ENCODE assay signal across 8 mouse cellular contexts in genomic region chr19:4162646-4163542, GRCm38 (mm10). TPM values are rescaled to one million over a fixed set of nuclear protein-coding genes. Genes with fewer than 3 reads are reported as not detected.
DNase-seq lines count a peak whose midpoint lies in the region; ATAC-seq and TF ChIP-seq lines count a peak whose summit lies in the region.

TSS of gene Rps6kb2 (minus strand) at chr19:4163354.

- H3K27me3 ChIP-seq in MEL (ENCODE audit: control insufficient read depth in 1 of 2, insufficient read depth in 2 of 2, low read length in 2 of 2): no peaks in the 10 kb centered on the region
- no peaks in the 10 kb centered on the region for H3K27me3 ChIP-seq in cerebellum, adult 2 months (ENCODE audit: control insufficient read depth, insufficient read depth, low read length)
- H3K27me3 ChIP-seq in lung, embryonic 16.5 days (ENCODE audit: control insufficient read depth, insufficient read depth, low read depth, low read length): no peaks in the 10 kb centered on the region

- peak; percentile 85 to 87 for ATAC-seq in hematopoietic stem cell, adult 5-6 weeks (replicated peaks in 1 of 2; ENCODE audit: insufficient read depth in 1 of 2, low FRiP score in 2 of 2, low TSS enrichment in 1 of 2, low read depth in 1 of 2, poor library complexity in 2 of 2, severe bottlenecking in 2 of 2)
- peak; percentile 93 for ATAC-seq in lung, embryonic 16.5 days (ENCODE audit: low read depth)

- H3K4me3 ChIP-seq in MEL (ENCODE audit: control insufficient read depth in 1 of 2, insufficient read depth in 1 of 2, low read depth in 2 of 2, low read length in 2 of 2): peak within 1 kb of the TSS; percentile 85 to 87
- peak within 1 kb of the TSS; percentile 75 for H3K4me3 ChIP-seq in cerebellum, adult 2 months (replicated peaks; ENCODE audit: insufficient read depth, low read depth, low read length)
- H3K4me3 ChIP-seq in lung, embryonic 16.5 days (ENCODE audit: low read length): peak within 1 kb of the TSS; percentile 84

- H3K79me2 ChIP-seq in MEL (ENCODE audit: control insufficient read depth, insufficient read depth, low read length, poor library complexity): peaks cover 4% of the 10 kb centered on the region

- peak within 1 kb of the TSS; percentile 50 for H3K27ac ChIP-seq in MEL (ENCODE audit: control insufficient read depth, low read depth, low read length)
- peak within 1 kb of the TSS; percentile 59 for H3K27ac ChIP-seq in cerebellum, adult 2 months (ENCODE audit: insufficient read depth, low read length)
- peak within 1 kb of the TSS; percentile 69 for H3K27ac ChIP-seq in lung, embryonic 16.5 days (ENCODE audit: low read length)

- no peak for TF ChIP-seq CTCF in MEL (IDR thresholded peaks at IDR 0.05 in 2 of 3, conservative IDR thresholded peaks at IDR 0.05 in 1 of 3; ENCODE audit: control insufficient read depth in 1 of 3, insufficient read depth in 1 of 3, low read depth in 2 of 3, low read length in 3 of 3, poor library complexity in 1 of 3, severe bottlenecking in 1 of 3)
- no peak for TF ChIP-seq CTCF in cerebellum, adult 2 months (IDR thresholded peaks at IDR 0.05; ENCODE audit: borderline replicate concordance, insufficient read depth, low read depth, low read length)

- peaks cover 0 to 10% of the 10 kb centered on the region in 2 experiments; a peak in 3 of 4 replicates for H3K36me3 ChIP-seq in MEL (ENCODE audit: control insufficient read depth in 1 of 2, insufficient read depth in 2 of 2, low read length in 2 of 2)
- H3K36me3 ChIP-seq in lung, embryonic 16.5 days (ENCODE audit: control insufficient read depth, insufficient read depth, low read length): peaks cover 18% of the 10 kb centered on the region

- peaks cover 2 to 20% of the 10 kb centered on the region in 2 experiments for H3K4me1 ChIP-seq in MEL (ENCODE audit: control insufficient read depth in 1 of 2, insufficient read depth in 2 of 2, low read length in 2 of 2)
- 0 out of 2 replicates have a peak, but pooled peaks cover 3% of the 10 kb centered on the region for H3K4me1 ChIP-seq in cerebellum, adult 2 months (ENCODE audit: control insufficient read depth, insufficient read depth, low read length)
- H3K4me1 ChIP-seq in lung, embryonic 16.5 days (replicated peaks; ENCODE audit: control insufficient read depth, insufficient read depth, low read length): peaks cover 12% of the 10 kb centered on the region

- TF ChIP-seq EP300 in MEL (IDR thresholded peaks at IDR 0.05; ENCODE audit: low read depth in 1 of 2, low read length in 2 of 2): no peak

- peak within 1 kb of the TSS; percentile 89 for H3K9ac ChIP-seq in MEL (ENCODE audit: control insufficient read depth, low read depth, low read length, poor library complexity, severe bottlenecking)
- H3K9ac ChIP-seq in lung, embryonic 16.5 days (ENCODE audit: low read length): peak within 1 kb of the TSS; percentile 89

- peak within 1 kb of the TSS; percentile 99 for H3K4me2 ChIP-seq in lung, embryonic 16.5 days (ENCODE audit: low read depth, low read length)

- no peak for TF ChIP-seq RAD21 in MEL (IDR thresholded peaks at IDR 0.05; ENCODE audit: low read depth, low read length)

- 6% methylated on average over 42 of the region's 42 CpGs for WGBS in cerebellum, adult 2 months
- WGBS in lung, embryonic 16.5 days: 5% methylated on average over 40 of the region's 42 CpGs

- DNase-seq in MEL (ENCODE audit: low read depth, low spot score): peak; percentile 97
- peak; percentile 97 for DNase-seq in cerebellum, adult 2 months
- peak; percentile 94 for DNase-seq in forelimb bud, embryonic 11.5 days (ENCODE audit: low read depth, low spot score)
- DNase-seq in layer of hippocampus, adult 9-10 months (ENCODE audit: low spot score): peak; percentile 96
- DNase-seq in ovary, postnatal 10 days (ENCODE audit: low spot score): peak; percentile 91
- peak; percentile 88 to 92 for DNase-seq in thymus, postnatal 10 days (ENCODE audit: low spot score in 2 of 2)

- H3K9me3 ChIP-seq in MEL (replicated peaks; ENCODE audit: insufficient read depth, low read length): no peaks in the 10 kb centered on the region
- no peaks in the 10 kb centered on the region for H3K9me3 ChIP-seq in lung, embryonic 16.5 days (ENCODE audit: control insufficient read depth, low read length)

- peak in 1 of 2 experiments; percentile 80; a peak in 2 of 4 replicates for TF ChIP-seq POLR2A in MEL (IDR thresholded peaks at IDR 0.05; ENCODE audit: control insufficient read depth in 1 of 2, insufficient read depth in 1 of 2, low read depth in 1 of 2, low read length in 2 of 2, poor library complexity in 1 of 2)
- peak; percentile 71; the same call in 1 of the 2 replicates for TF ChIP-seq POLR2A in cerebellum, adult 2 months (IDR thresholded peaks at IDR 0.05; ENCODE audit: borderline replicate concordance, insufficient read depth, low read length)

TF ChIP-seq in MEL, 35 proteins besides CTCF, POLR2A, EP300 and RAD21:
- TF ChIP-seq ETS1 (IDR thresholded peaks at IDR 0.05; ENCODE audit: low read depth, low read length) (peak; percentile 56; the same call in 1 of the 2 replicates), USF2 (IDR thresholded peaks at IDR 0.05; ENCODE audit: borderline replicate concordance in 1 of 2, insufficient read depth in 1 of 2, low read depth in 1 of 2, low read length in 2 of 2) (no peak), CHD2 (IDR thresholded peaks at IDR 0.05; ENCODE audit: low read length) (no peak), TBP (IDR thresholded peaks at IDR 0.05; ENCODE audit: low read depth, low read length) (peak; percentile 76), KAT2A (conservative IDR thresholded peaks at IDR 0.05; ENCODE audit: low read depth, low read length) (peak; percentile 92), POLR2AphosphoS2 (IDR thresholded peaks at IDR 0.05; ENCODE audit: low read length) (no peak; the same call in 1 of the 2 replicates), HCFC1 (IDR thresholded peaks at IDR 0.05; ENCODE audit: low read depth, low read length) (peak; percentile 100), ZMIZ1 (IDR thresholded peaks at IDR 0.05; ENCODE audit: low read depth, low read length) (0 out of 2 replicates have a peak, but pooled peaks have one; percentile 27), ZC3H11A (IDR thresholded peaks at IDR 0.05; ENCODE audit: low read depth, low read length) (0 out of 2 replicates have a peak, but pooled peaks have one; percentile 27), MXI1 (IDR thresholded peaks at IDR 0.05; ENCODE audit: low read depth, low read length) (peak; percentile 88), TCF12 (IDR thresholded peaks at IDR 0.05; ENCODE audit: low read depth, low read length) (peak; percentile 64; the same call in 1 of the 2 replicates), MYC (IDR thresholded peaks at IDR 0.05; ENCODE audit: low read depth, low read length) (0 out of 2 replicates have a peak, but pooled peaks have one; percentile 68), ELF1 (IDR thresholded peaks at IDR 0.05; ENCODE audit: low read depth, low read length) (peak; percentile 64), NRF1 (IDR thresholded peaks at IDR 0.05; ENCODE audit: insufficient read depth, low read depth, low read length, poor library complexity, severe bottlenecking) (peak; percentile 42; the same call in 1 of the 2 replicates), ZNF384 (IDR thresholded peaks at IDR 0.05; ENCODE audit: low read depth, low read length) (no peak), RCOR1 (IDR thresholded peaks at IDR 0.05; ENCODE audit: low read depth, low read length) (no peak), NELFE (IDR thresholded peaks at IDR 0.05; ENCODE audit: low read depth, low read length) (peak; percentile 61), USF1 (IDR thresholded peaks at IDR 0.05; ENCODE audit: low read depth, low read length) (0 out of 2 replicates have a peak, but pooled peaks have one; percentile 32), SIN3A (IDR thresholded peaks at IDR 0.05; ENCODE audit: low read length) (peak; percentile 99)

RNA-seq across cellular contexts. Expression of gene Rps6kb2, which starts in this region (rescaled TPM):
- total RNA-seq in MEL (2012; rRNA removed): 7.4 and 8.7 TPM in 2 replicates
- 10 to 100 TPM in 1 of 2 experiments, not detected in 1; 19.8 TPM for polyA plus RNA-seq in MEL (2012; ENCODE audit: insufficient read depth in 1 of 2, insufficient read length in 2 of 2, low read depth in 1 of 2, low replicate concordance in 2 of 2, missing spikeins in 1 of 2)
- polyA plus RNA-seq in cerebellum, adult 2 months (2012; rRNA removed): 93.6 and 95.0 TPM in 2 replicates
- total RNA-seq in hematopoietic stem cell, adult 5-6 weeks (2017): 16.2 and 18.8 TPM in 2 replicates
- 51.6 and 52.7 TPM in 2 replicates for polyA plus RNA-seq in lung, embryonic 16.5 days (2015; fragmentation: Nextera tagmentation; extraction: Ambion mirVana)

Comparison
In these comparisons a context has a peak if more than half of its experiments do, and no peak if none do; other contexts are left out.
1. Peak in every context shown above with its lines: DNase-seq, ATAC-seq, H3K4me3 ChIP-seq and H3K27ac ChIP-seq.